Mouse (Mus musculus) MEL (cell line): Measurements from ENCODE around the gene Runx1. TPM values are rescaled to one million over a fixed set of nuclear protein-coding genes. Genes with fewer than 3 reads are reported as not detected.

Experiments used
- DNase-seq: peaks from one replicate; pipeline ENCODE4 v3.0.0; 2011; ENCODE audit warnings: low read depth, low spot score
- H3K27ac ChIP-seq: 2 replicates; pipeline ENCODE4 v1.5.1; 2012; ENCODE audit warnings: low read depth, mild to moderate bottlenecking, control low read depth, low read length, moderate library complexity; ENCODE audit not compliant: control insufficient read depth
- H3K27me3 ChIP-seq, 2 experiments: fragments of 150-350 bp in 1 of 2; sonication (generic) in 1 of 2; 2 replicates each; pipeline ENCODE4 v1.6.1; 2012; ENCODE audit warnings: low read length in 2 of 2, mild to moderate bottlenecking in 2 of 2, improper control_type of control experiment in 1 of 2, moderate library complexity in 1 of 2; ENCODE audit not compliant: insufficient read depth in 2 of 2, control insufficient read depth in 1 of 2
- H3K36me3 ChIP-seq, 2 experiments: 2 replicates each; pipeline ENCODE4 v1.6.1; 2012 to 2014; ENCODE audit warnings: low read length in 2 of 2, improper control_type of control experiment in 1 of 2, inconsistent platforms in 1 of 2, mild to moderate bottlenecking in 1 of 2; ENCODE audit not compliant: insufficient read depth in 2 of 2, control insufficient read depth in 1 of 2
- H3K4me1 ChIP-seq, 2 experiments: fragments of 150-350 bp in 1 of 2; sonication (generic) in 1 of 2; 2 replicates each; pipeline ENCODE4 v1.6.1; 2012; ENCODE audit warnings: low read length in 2 of 2, improper control_type of control experiment in 1 of 2, mild to moderate bottlenecking in 1 of 2; ENCODE audit not compliant: insufficient read depth in 2 of 2, control insufficient read depth in 1 of 2
- H3K4me3 ChIP-seq, 2 experiments: fragments of 150-350 bp in 1 of 2; sonication (generic) in 1 of 2; 2 replicates each; pipeline ENCODE4 v1.5.1; 2012; ENCODE audit warnings: low read depth in 2 of 2, low read length in 2 of 2, mild to moderate bottlenecking in 2 of 2, moderate library complexity in 2 of 2, control low read depth in 1 of 2, improper control_type of control experiment in 1 of 2; ENCODE audit not compliant: control insufficient read depth in 1 of 2, insufficient read depth in 1 of 2
- H3K79me2 ChIP-seq: 2 replicates; pipeline ENCODE4 v1.6.1; 2012; ENCODE audit warnings: mild to moderate bottlenecking, low read length, moderate library complexity; ENCODE audit not compliant: control insufficient read depth, poor library complexity, insufficient read depth
- H3K9ac ChIP-seq: 2 replicates; pipeline ENCODE4 v1.6.1; 2012; ENCODE audit warnings: low read depth, mild to moderate bottlenecking, control low read depth, low read length, moderate library complexity; ENCODE audit not compliant: control insufficient read depth, poor library complexity, severe bottlenecking
- H3K9me3 ChIP-seq: fragments of 150-350 bp; sonication (generic); replicated peaks from 2 replicates; pipeline ENCODE4 v1.6.1; 2012; ENCODE audit warnings: mild to moderate bottlenecking, low read length, improper control_type of control experiment, moderate library complexity; ENCODE audit not compliant: insufficient read depth
- BHLHE40 ChIP-seq: IDR thresholded peaks from 2 replicates; pipeline ENCODE4 v1.6.1; 2012; ENCODE audit warnings: low read depth, mild to moderate bottlenecking, inconsistent platforms, low read length, improper control_type of control experiment, borderline replicate concordance
- CHD2 ChIP-seq: IDR thresholded peaks from 2 replicates; pipeline ENCODE4 v1.6.1; 2011; ENCODE audit warnings: low read length, improper control_type of control experiment
- ELF1 ChIP-seq: IDR thresholded peaks from 2 replicates; pipeline ENCODE4 v1.6.1; 2014; ENCODE audit warnings: low read depth, mild to moderate bottlenecking, inconsistent platforms, low read length, improper control_type of control experiment, moderate library complexity
- EP300 ChIP-seq, 2 experiments: IDR thresholded peaks; 2 replicates each; pipeline ENCODE4 v1.6.1; 2011; ENCODE audit warnings: improper control_type of control experiment in 2 of 2, low read length in 2 of 2, low read depth in 1 of 2, mild to moderate bottlenecking in 1 of 2
- ETS1 ChIP-seq: IDR thresholded peaks from 2 replicates; pipeline ENCODE4 v1.6.1; 2012; ENCODE audit warnings: low read depth, mild to moderate bottlenecking, inconsistent platforms, low read length, improper control_type of control experiment, moderate library complexity
- GATA1 ChIP-seq: IDR thresholded peaks from 2 replicates; pipeline ENCODE4 v1.6.1; 2011; ENCODE audit warnings: low read depth, low read length, improper control_type of control experiment
- KAT2A ChIP-seq: conservative IDR thresholded peaks from 2 replicates; pipeline ENCODE4 v1.6.1; 2012; ENCODE audit warnings: low read depth, low read length, improper control_type of control experiment, inconsistent platforms
- MAFK ChIP-seq: IDR thresholded peaks from 2 replicates; pipeline ENCODE4 v1.6.1; 2011; ENCODE audit warnings: low read depth, mild to moderate bottlenecking, low read length, improper control_type of control experiment, borderline replicate concordance
- MAZ ChIP-seq: IDR thresholded peaks from 2 replicates; pipeline ENCODE4 v1.6.1; 2012; ENCODE audit warnings: low read depth, mild to moderate bottlenecking, inconsistent platforms, low read length, improper control_type of control experiment
- MYB ChIP-seq: IDR thresholded peaks from 2 replicates; pipeline ENCODE4 v1.6.1; 2011; ENCODE audit warnings: mild to moderate bottlenecking, low read depth, low read length, improper control_type of control experiment
- MYC ChIP-seq: IDR thresholded peaks from 2 replicates; pipeline ENCODE4 v1.6.1; 2011; ENCODE audit warnings: low read depth, mild to moderate bottlenecking, low read length, improper control_type of control experiment, moderate library complexity
- POLR2A ChIP-seq, 2 experiments: IDR thresholded peaks; 2 replicates each; pipeline ENCODE4 v1.6.1; 2011 to 2012; ENCODE audit warnings: low read length in 2 of 2, mild to moderate bottlenecking in 2 of 2, control low read depth in 1 of 2, improper control_type of control experiment in 1 of 2, low read depth in 1 of 2, moderate library complexity in 1 of 2; ENCODE audit not compliant: control insufficient read depth in 1 of 2, insufficient read depth in 1 of 2, poor library complexity in 1 of 2
- POLR2AphosphoS2 ChIP-seq: IDR thresholded peaks from 2 replicates; pipeline ENCODE4 v1.6.1; 2011; ENCODE audit warnings: low read length, improper control_type of control experiment
- RCOR1 ChIP-seq: IDR thresholded peaks from 2 replicates; pipeline ENCODE4 v1.6.1; 2012; ENCODE audit warnings: low read depth, mild to moderate bottlenecking, inconsistent platforms, low read length, improper control_type of control experiment
- SIN3A ChIP-seq: IDR thresholded peaks from 2 replicates; pipeline ENCODE4 v1.6.1; 2012; ENCODE audit warnings: low read length, improper control_type of control experiment, inconsistent platforms
- SMC3 ChIP-seq: IDR thresholded peaks from 2 replicates; pipeline ENCODE4 v1.6.1; 2011; ENCODE audit warnings: low read depth, low read length, improper control_type of control experiment
- TAL1 ChIP-seq: IDR thresholded peaks from 2 replicates; pipeline ENCODE4 v1.6.1; 2012; ENCODE audit warnings: mild to moderate bottlenecking, inconsistent platforms, low read length, moderate library complexity, mixed read lengths
- TCF12 ChIP-seq: IDR thresholded peaks from 2 replicates; pipeline ENCODE4 v1.6.1; 2014; ENCODE audit warnings: low read depth, mild to moderate bottlenecking, inconsistent platforms, low read length, improper control_type of control experiment, moderate library complexity
- UBTF ChIP-seq: IDR thresholded peaks from 2 replicates; pipeline ENCODE4 v1.6.1; 2012; ENCODE audit warnings: low read depth, mild to moderate bottlenecking, inconsistent platforms, low read length, improper control_type of control experiment, moderate library complexity, borderline replicate concordance; ENCODE audit not compliant: insufficient read depth
- USF1 ChIP-seq: IDR thresholded peaks from 2 replicates; pipeline ENCODE4 v1.6.1; 2014; ENCODE audit warnings: low read depth, mild to moderate bottlenecking, inconsistent platforms, low read length, improper control_type of control experiment, moderate library complexity
- USF2 ChIP-seq, 2 experiments: IDR thresholded peaks; 2 replicates each; pipeline ENCODE4 v1.6.1; 2011 to 2012; ENCODE audit warnings: improper control_type of control experiment in 2 of 2, low read length in 2 of 2, borderline replicate concordance in 1 of 2, inconsistent platforms in 1 of 2, low read depth in 1 of 2, mild to moderate bottlenecking in 1 of 2; ENCODE audit not compliant: insufficient read depth in 1 of 2
- ZC3H11A ChIP-seq: IDR thresholded peaks from 2 replicates; pipeline ENCODE4 v1.6.1; 2012; ENCODE audit warnings: low read depth, mild to moderate bottlenecking, inconsistent platforms, low read length, improper control_type of control experiment
- ZMIZ1 ChIP-seq: IDR thresholded peaks from 2 replicates; pipeline ENCODE4 v1.6.1; 2012; ENCODE audit warnings: low read depth, mild to moderate bottlenecking, inconsistent platforms, low read length, improper control_type of control experiment, moderate library complexity
- ZNF384 ChIP-seq: IDR thresholded peaks from 2 replicates; pipeline ENCODE4 v1.6.1; 2012; ENCODE audit warnings: low read depth, mild to moderate bottlenecking, inconsistent platforms, low read length, improper control_type of control experiment
- polyA plus RNA-seq, 2 experiments: library from polyadenylated mRNA; stranded (reverse) in 1 of 2; unstranded in 1 of 2; fragments of >175 nt in 1 of 2; fragments of >200 nt in 1 of 2; gene quantifications; 2 replicates each; pipeline versions ENCODE4 v1.2.1 to v1.2.4; 2012; ENCODE audit warnings: low replicate concordance in 2 of 2, low read depth in 1 of 2; ENCODE audit not compliant: insufficient read length in 2 of 2, insufficient read depth in 1 of 2, missing spikeins in 1 of 2
- total RNA-seq: library from RNA; depleted of rRNA; stranded (reverse); fragments of 300-350 nt; gene quantifications from 2 replicates; pipeline ENCODE4 v1.2.3, GENCODE M21; 2012

Runx1 gene
- total and polyA plus RNA-seq, 3 experiments, result 14.3 to 23.5 TPM; not detected in 1

- 0 out of 4 replicates have a peak, but pooled peaks cover 0 to 2% of the 10 kb centered on the region in 2 experiments for H3K4me1 ChIP-seq
- no peak overlapping the region for H3K27ac ChIP-seq
- H3K79me2 ChIP-seq, result no peaks in the 10 kb centered on the region
- H3K27me3 ChIP-seq, result no peaks in the 10 kb centered on the region; a peak in 1 of 4 replicates
- H3K9ac ChIP-seq, result no peak overlapping the region
- no peaks in the 10 kb centered on the region for H3K36me3 ChIP-seq
- DNase-seq, result no peak
- TF ChIP-seq TCF12 (no peak), ZNF384 (no peak), BHLHE40 (no peak), ZC3H11A (no peak), GATA1 (no peak), EP300 (IDR thresholded peaks at IDR 0.05; ENCODE audit: low read depth in 1 of 2, low read length in 2 of 2) (no peak), SMC3 (no peak), POLR2AphosphoS2 (no peak), POLR2A (IDR thresholded peaks at IDR 0.05; ENCODE audit: control insufficient read depth in 1 of 2, insufficient read depth in 1 of 2, low read depth in 1 of 2, low read length in 2 of 2, poor library complexity in 1 of 2) (no peak), MAFK (no peak), ZMIZ1 (no peak), MYB (no peak), UBTF (no peak), USF2 (IDR thresholded peaks at IDR 0.05; ENCODE audit: borderline replicate concordance in 1 of 2, insufficient read depth in 1 of 2, low read depth in 1 of 2, low read length in 2 of 2) (no peak)
- H3K4me3 ChIP-seq, result no peak overlapping the region
- H3K9me3 ChIP-seq, result no peaks in the 10 kb centered on the region
Observed at GRCm38 (mm10) chr16:92587836-92588235, 238.1 kb downstream of the Runx1 start.

- Histone ChIP-seq H3K9me3 (no peaks in the 10 kb centered on the region), H3K9ac (no peak overlapping the region; the same call in 1 of the 2 replicates), H3K4me3 (peak overlapping the region in 1 of 2 experiments; percentile 18; a peak in 2 of 4 replicates), H3K4me1 (peaks cover 5 to 18% of the 10 kb centered on the region in 2 experiments; a peak in 3 of 4 replicates), H3K27me3 (no peaks in the 10 kb centered on the region; a peak in 1 of 4 replicates), H3K36me3 (peaks cover 0 to 4% of the 10 kb centered on the region in 2 experiments; a peak in 2 of 4 replicates), H3K79me2 (no peaks in the 10 kb centered on the region), H3K27ac (no peak overlapping the region)
- DNase-seq, result peak; percentile 93
- TF ChIP-seq SIN3A, result peak; percentile 20; the same call in 1 of the 2 replicates
- TF ChIP-seq ELF1, result peak; percentile 40; the same call in 1 of the 2 replicates
- TF ChIP-seq TCF12, result peak; percentile 51
- TF ChIP-seq TAL1, result peak; percentile 22; the same call in 1 of the 2 replicates
- peak; percentile 41; the same call in 1 of the 2 replicates for TF ChIP-seq MAZ
- 0 out of 2 replicates have a peak, but pooled peaks have one; percentile 9 for TF ChIP-seq GATA1
- no peak for TF ChIP-seq KAT2A
- peak; percentile 66 to 71 for TF ChIP-seq EP300 (IDR thresholded peaks at IDR 0.05; ENCODE audit: low read depth in 1 of 2, low read length in 2 of 2)
- TF ChIP-seq CHD2, result no peak
- peak; percentile 68 for TF ChIP-seq RCOR1
- peak; percentile 52; the same call in 1 of the 2 replicates for TF ChIP-seq ETS1
- 0 out of 2 replicates have a peak, but pooled peaks have one; percentile 16 for TF ChIP-seq SMC3
- no peak for TF ChIP-seq USF1
- 0 out of 2 replicates have a peak, but pooled peaks have one; percentile 19 for TF ChIP-seq MYC
- TF ChIP-seq MYB, result no peak
Observed at GRCm38 (mm10) chr16:92581767-92582166, 244.2 kb downstream of the Runx1 start.
